Mouse (Mus musculus) CH12.LX (cell line): ENCODE results near the gene Aurkb. TPM values are rescaled to one million over a fixed set of nuclear protein-coding genes. Genes with fewer than 3 reads are reported as not detected.

ENCODE experiments used
- DNase-seq: peaks from one replicate; pipeline ENCODE4 v3.0.0-alpha.2; 2013; ENCODE audit errors: extremely low read depth
- H3K27ac ChIP-seq: 2 replicates; pipeline ENCODE4 v1.5.1; 2012; ENCODE audit warnings: low read depth, mild to moderate bottlenecking, control low read depth, moderate library complexity; ENCODE audit not compliant: insufficient read depth
- H3K27me3 ChIP-seq: replicated peaks from 2 replicates; pipeline ENCODE3; 2012; ENCODE audit warnings: inconsistent platforms
- H3K36me3 ChIP-seq, 2 experiments: replicated peaks in 1 of 2; 2 replicates each; pipeline versions ENCODE3 to v1.6.1; 2012; ENCODE audit warnings: inconsistent platforms in 1 of 2, low read length in 1 of 2, mild to moderate bottlenecking in 1 of 2, mixed read lengths in 1 of 2, moderate library complexity in 1 of 2; ENCODE audit not compliant: control insufficient read depth in 1 of 2, insufficient read depth in 1 of 2
- H3K4me1 ChIP-seq, 2 experiments: 2 replicates each; pipeline ENCODE4 v1.6.1; 2012; ENCODE audit warnings: inconsistent platforms in 1 of 2, moderate library complexity in 1 of 2; ENCODE audit not compliant: insufficient read depth in 2 of 2, control insufficient read depth in 1 of 2
- H3K4me2 ChIP-seq: 2 replicates; pipeline ENCODE4 v1.6.1; 2012; ENCODE audit warnings: low read depth, mild to moderate bottlenecking, control low read depth; ENCODE audit not compliant: poor library complexity, insufficient read depth, severe bottlenecking
- H3K4me3 ChIP-seq, 3 experiments: fragments of 150-350 bp in 1 of 3; sonication (generic) in 1 of 3; replicated peaks in 1 of 3; 2 replicates each; pipeline versions ENCODE3 to v1.5.1; 2011 to 2012; ENCODE audit warnings: low read depth in 2 of 3, low read length in 2 of 3, mild to moderate bottlenecking in 2 of 3, moderate library complexity in 2 of 3, control low read depth in 1 of 3, improper control_type of control experiment in 1 of 3, inconsistent platforms in 1 of 3, mixed read lengths in 1 of 3; ENCODE audit not compliant: poor library complexity in 1 of 3
- H3K79me2 ChIP-seq: replicated peaks from 2 replicates; pipeline ENCODE4 v1.6.1; 2012; ENCODE audit warnings: mild to moderate bottlenecking, moderate library complexity; ENCODE audit not compliant: control insufficient read depth, poor library complexity, insufficient read depth, severe bottlenecking; ENCODE audit errors: extremely low read depth
- H3K9ac ChIP-seq: 2 replicates; pipeline ENCODE4 v1.6.1; 2012; ENCODE audit warnings: low read depth, mild to moderate bottlenecking, control low read depth, moderate library complexity; ENCODE audit not compliant: insufficient read depth
- H3K9me3 ChIP-seq: replicated peaks from 2 replicates; pipeline ENCODE3; 2012; ENCODE audit warnings: low read length, inconsistent platforms, mixed read lengths
- BHLHE40 ChIP-seq: IDR thresholded peaks from 2 replicates; pipeline ENCODE4 v1.6.1; 2011; ENCODE audit warnings: mild to moderate bottlenecking, low read depth, low read length, improper control_type of control experiment
- CHD1 ChIP-seq: IDR thresholded peaks from 2 replicates; pipeline ENCODE4 v1.6.1; 2012; ENCODE audit warnings: low read depth, low read length, improper control_type of control experiment, inconsistent platforms
- CHD2 ChIP-seq: IDR thresholded peaks from 2 replicates; pipeline ENCODE4 v1.6.1; 2011; ENCODE audit warnings: low read length, improper control_type of control experiment
- CTCF ChIP-seq, 2 experiments: IDR thresholded peaks in 1 of 2; conservative IDR thresholded peaks in 1 of 2; 2 replicates each; pipeline ENCODE4 v1.5.1; 2011 to 2012; ENCODE audit warnings: low read depth in 2 of 2, low read length in 2 of 2, improper control_type of control experiment in 1 of 2, inconsistent platforms in 1 of 2, mild to moderate bottlenecking in 1 of 2, moderate library complexity in 1 of 2
- E2F4 ChIP-seq: IDR thresholded peaks from 2 replicates; pipeline ENCODE4 v1.6.1; 2011; ENCODE audit warnings: low read depth, low read length, improper control_type of control experiment; ENCODE audit not compliant: insufficient replicate concordance
- ELF1 ChIP-seq: IDR thresholded peaks from 2 replicates; pipeline ENCODE4 v1.6.1; 2014; ENCODE audit warnings: low read depth, mild to moderate bottlenecking, inconsistent platforms, low read length, improper control_type of control experiment
- EP300 ChIP-seq: IDR thresholded peaks from 2 replicates; pipeline ENCODE4 v1.6.1; 2011; ENCODE audit warnings: low read length, improper control_type of control experiment
- ETS1 ChIP-seq: conservative IDR thresholded peaks from 2 replicates; pipeline ENCODE4 v1.6.1; 2012; ENCODE audit warnings: low read depth, mild to moderate bottlenecking, inconsistent platforms, low read length, improper control_type of control experiment, moderate library complexity
- HCFC1 ChIP-seq: IDR thresholded peaks from 2 replicates; pipeline ENCODE4 v1.6.1; 2012; ENCODE audit warnings: low read depth, mild to moderate bottlenecking, inconsistent platforms, low read length, improper control_type of control experiment
- IRF4 ChIP-seq: IDR thresholded peaks from 2 replicates; pipeline ENCODE4 v1.6.1; 2014; ENCODE audit warnings: low read depth, mild to moderate bottlenecking, inconsistent platforms, low read length, improper control_type of control experiment
- JUN ChIP-seq: IDR thresholded peaks from 2 replicates; pipeline ENCODE4 v1.6.1; 2011; ENCODE audit warnings: low read depth, mild to moderate bottlenecking, low read length, improper control_type of control experiment, moderate library complexity; ENCODE audit not compliant: insufficient read depth
- KAT2A ChIP-seq: IDR thresholded peaks from 2 replicates; pipeline ENCODE4 v1.6.1; 2012; ENCODE audit warnings: low read length, improper control_type of control experiment, inconsistent platforms; ENCODE audit not compliant: insufficient replicate concordance
- MAFK ChIP-seq: IDR thresholded peaks from 2 replicates; pipeline ENCODE4 v1.6.1; 2011; ENCODE audit warnings: low read length, improper control_type of control experiment; ENCODE audit not compliant: insufficient replicate concordance
- MAX ChIP-seq: IDR thresholded peaks from 2 replicates; pipeline ENCODE4 v1.6.1; 2011; ENCODE audit warnings: low read length, improper control_type of control experiment
- MEF2A ChIP-seq: IDR thresholded peaks from 2 replicates; pipeline ENCODE4 v1.6.1; 2014; ENCODE audit warnings: low read depth, mild to moderate bottlenecking, inconsistent platforms, low read length, improper control_type of control experiment, borderline replicate concordance
- MXI1 ChIP-seq: IDR thresholded peaks from 2 replicates; pipeline ENCODE4 v1.6.1; 2011; ENCODE audit warnings: mild to moderate bottlenecking, low read depth, low read length, improper control_type of control experiment
- MYC ChIP-seq: IDR thresholded peaks from 2 replicates; pipeline ENCODE4 v1.6.1; 2011; ENCODE audit warnings: low read depth, mild to moderate bottlenecking, improper control_type of control experiment, low read length
- NELFE ChIP-seq: IDR thresholded peaks from 2 replicates; pipeline ENCODE4 v1.6.1; 2011; ENCODE audit warnings: low read depth, low read length, improper control_type of control experiment
- NRF1 ChIP-seq: IDR thresholded peaks from 2 replicates; pipeline ENCODE4 v1.6.1; 2014; ENCODE audit warnings: low read depth, mild to moderate bottlenecking, inconsistent platforms, low read length, improper control_type of control experiment, moderate library complexity
- PAX5 ChIP-seq: IDR thresholded peaks from 2 replicates; pipeline ENCODE4 v1.6.1; 2012; ENCODE audit warnings: low read length, inconsistent platforms, mixed read lengths
- POLR2A ChIP-seq: IDR thresholded peaks from 2 replicates; pipeline ENCODE4 v1.6.1; 2011; ENCODE audit warnings: low read depth, mild to moderate bottlenecking, improper control_type of control experiment, low read length
- POLR2AphosphoS2 ChIP-seq: IDR thresholded peaks from 2 replicates; pipeline ENCODE4 v1.6.1; 2011; ENCODE audit warnings: low read depth, low read length, improper control_type of control experiment
- RAD21 ChIP-seq: IDR thresholded peaks from 2 replicates; pipeline ENCODE4 v1.6.1; 2011; ENCODE audit warnings: low read depth, mild to moderate bottlenecking, low read length, improper control_type of control experiment, moderate library complexity
- RCOR1 ChIP-seq: conservative IDR thresholded peaks from 2 replicates; pipeline ENCODE4 v1.6.1; 2012; ENCODE audit warnings: low read depth, mild to moderate bottlenecking, inconsistent platforms, low read length, improper control_type of control experiment
- SIN3A ChIP-seq: IDR thresholded peaks from 2 replicates; pipeline ENCODE4 v1.6.1; 2012; ENCODE audit warnings: low read length, improper control_type of control experiment, inconsistent platforms
- SMC3 ChIP-seq: IDR thresholded peaks from 2 replicates; pipeline ENCODE4 v1.6.1; 2011; ENCODE audit warnings: low read depth, low read length, improper control_type of control experiment
- TBP ChIP-seq: conservative IDR thresholded peaks from 2 replicates; pipeline ENCODE4 v1.6.1; 2011; ENCODE audit warnings: low read depth, low read length, improper control_type of control experiment
- TCF12 ChIP-seq: IDR thresholded peaks from 2 replicates; pipeline ENCODE4 v1.6.1; 2014; ENCODE audit warnings: low read depth, mild to moderate bottlenecking, inconsistent platforms, low read length, improper control_type of control experiment
- UBTF ChIP-seq: IDR thresholded peaks from 2 replicates; pipeline ENCODE4 v1.6.1; 2012; ENCODE audit warnings: low read depth, mild to moderate bottlenecking, inconsistent platforms, low read length, improper control_type of control experiment, moderate library complexity
- USF1 ChIP-seq: IDR thresholded peaks from 2 replicates; pipeline ENCODE4 v1.6.1; 2014; ENCODE audit warnings: low read depth, mild to moderate bottlenecking, inconsistent platforms, low read length, improper control_type of control experiment
- USF2 ChIP-seq: conservative IDR thresholded peaks from 2 replicates; pipeline ENCODE4 v1.6.1; 2011; ENCODE audit warnings: low read depth, low read length, improper control_type of control experiment
- ZC3H11A ChIP-seq: IDR thresholded peaks from 2 replicates; pipeline ENCODE4 v1.6.1; 2012; ENCODE audit warnings: low read depth, mild to moderate bottlenecking, inconsistent platforms, low read length, improper control_type of control experiment
- ZKSCAN1 ChIP-seq: IDR thresholded peaks from 2 replicates; pipeline ENCODE4 v1.6.1; 2012; ENCODE audit warnings: low read depth, inconsistent platforms, low read length, improper control_type of control experiment, borderline replicate concordance
- ZMIZ1 ChIP-seq: IDR thresholded peaks from 2 replicates; pipeline ENCODE4 v1.6.1; 2012; ENCODE audit warnings: low read depth, mild to moderate bottlenecking, inconsistent platforms, low read length, improper control_type of control experiment
- dilution Hi-C: fragments of 300-500 bp; cut with MboI; formaldehyde crosslinking; loops from 2 replicates; pipeline ENCODE4 v1.14.3; 2020; ENCODE audit warnings: low sequenced_read_pairs; ENCODE audit not compliant: extremely low pct_unique_long_range_greater_than_20kb, extremely low pct_ligation_motif_present
- in situ Hi-C: fragments of 300-500 bp; cut with MboI; formaldehyde crosslinking; loops from 3 replicates; pipeline ENCODE4 v1.14.3; 2019; ENCODE audit warnings: low sequenced_read_pairs, low pct_ligation_motif_present, low pct_unique_long_range_greater_than_20kb, mixed read lengths
- polyA plus RNA-seq: library from polyadenylated mRNA; unstranded; fragments of >175 nt; gene quantifications from 2 replicates; pipeline ENCODE4 v1.2.1, GENCODE M21; 2012; ENCODE audit warnings: low read depth; ENCODE audit not compliant: insufficient read length
- total RNA-seq, 2 experiments: library from RNA; depleted of rRNA; stranded (reverse); fragments of 300-350 nt in 1 of 2; fragments of >200 nt in 1 of 2; gene quantifications; 2 replicates each; pipeline ENCODE4 v1.2.3; 2012 to 2014

Aurkb gene
- total and polyA plus RNA-seq, 3 experiments = 170 to 200 (median 190) TPM

- TF ChIP-seq KAT2A (0 out of 2 replicates have a peak, but pooled peaks have one; percentile 37), EP300 (peak; percentile 60; the same call in 1 of the 2 replicates), JUN (no peak), ETS1 (peak; percentile 89), UBTF (no peak), MAX (peak; percentile 76), SIN3A (peak; percentile 95), RCOR1 (peak; percentile 84), E2F4 (no peak), IRF4 (peak; percentile 64)
Observed at GRCm38 (mm10) chr11:69099915-69100345, 54.5 kb downstream of the Aurkb start (continued).

- H3K79me2 ChIP-seq = peaks cover 22% of the 10 kb centered on the region
- dilution Hi-C loops = no loop called here
- peaks cover 20 to 49% of the 10 kb centered on the region in 2 experiments for H3K4me1 ChIP-seq
- TF ChIP-seq NELFE = no peak
- peak; percentile 85 for TF ChIP-seq MAX
- no peak for TF ChIP-seq PAX5
- TF ChIP-seq MYC = peak; percentile 81
- TF ChIP-seq ZC3H11A = no peak
- TF ChIP-seq ZMIZ1 = no peak
- no peak for TF ChIP-seq CTCF (conservative IDR thresholded peaks at IDR 0.05 in 1 of 2, IDR thresholded peaks at IDR 0.05 in 1 of 2; ENCODE audit: low read depth in 2 of 2, low read length in 2 of 2)
- no peak for TF ChIP-seq TBP
- TF ChIP-seq JUN = no peak
- peak; percentile 65 for TF ChIP-seq MXI1
- no peak for TF ChIP-seq HCFC1
- TF ChIP-seq RAD21 = no peak
- no peak for TF ChIP-seq ETS1
- TF ChIP-seq MEF2A = no peak
- TF ChIP-seq SIN3A = no peak
- no peak for TF ChIP-seq CHD1
- TF ChIP-seq USF2 = no peak
- no peak for TF ChIP-seq ZKSCAN1
- TF ChIP-seq SMC3 = no peak
- TF ChIP-seq NRF1 = no peak
- TF ChIP-seq MAFK = no peak
- TF ChIP-seq EP300 = no peak
- no peak for TF ChIP-seq POLR2AphosphoS2
- no peak for TF ChIP-seq POLR2A
- no peak for TF ChIP-seq KAT2A
- TF ChIP-seq BHLHE40 = no peak; the same call in 1 of the 2 replicates
- no peak for TF ChIP-seq UBTF
- TF ChIP-seq CHD2 = no peak; the same call in 1 of the 2 replicates
- TF ChIP-seq RCOR1 = no peak
- no peak for TF ChIP-seq TCF12
- no peak for TF ChIP-seq IRF4
- TF ChIP-seq USF1 = peak; percentile 15; the same call in 1 of the 2 replicates
- no peak for TF ChIP-seq ELF1
- H3K4me3 ChIP-seq = peak overlapping the region; percentile 59 to 67 (median 64)
- H3K27ac ChIP-seq = peak overlapping the region; percentile 80
- no peak for DNase-seq
- H3K9me3 ChIP-seq = no peaks in the 10 kb centered on the region
- in situ Hi-C loops = no loop called here
- H3K9ac ChIP-seq = peak overlapping the region; percentile 69
- peaks cover 6% of the 10 kb centered on the region for H3K27me3 ChIP-seq
- H3K36me3 ChIP-seq = peaks cover 51 to 53% of the 10 kb centered on the region in 2 experiments
- H3K4me2 ChIP-seq = peak overlapping the region; percentile 81
Observed at GRCm38 (mm10) chr11:69100639-69101360, 55.4 kb downstream of the Aurkb start.
